Mouse (Mus musculus): ENCODE data around the gene Casp14. TPM values are rescaled to one million over a fixed set of nuclear protein-coding genes. Genes with fewer than 3 reads are reported as not detected.
"Not testable (repeated sequence)": the region's sequence is repeated elsewhere in the genome, so short reads cannot be mapped to it uniquely, and the experiment has no call there.

Gene Casp14
- polyA plus RNA-seq, 1 experiment from 2014 or later, result not detected

- DNase-seq (no peak), ATAC-seq (no peak)
- Histone ChIP-seq H3K4me3 (ENCODE audit: low read depth, low read length) (no peak overlapping the region), H3K9me3 (ENCODE audit: low read length) (no peaks in the 10 kb centered on the region), H3K27ac (ENCODE audit: low read depth) (no peak overlapping the region), H3K4me1 (ENCODE audit: insufficient read depth) (no peaks in the 10 kb centered on the region), H3K9ac (replicated peaks) (no peak overlapping the region), H3K36me3 (replicated peaks; ENCODE audit: insufficient read depth, low read length) (no peaks in the 10 kb centered on the region), H3K4me2 (ENCODE audit: low read depth, low read length) (no peak overlapping the region), H3K27me3 (ENCODE audit: insufficient read depth, low read length) (no peaks in the 10 kb centered on the region)
- 48% methylated on average over 3 of the region's 3 CpGs for WGBS (ENCODE audit: insufficient replicate concordance)
- TF ChIP-seq EP300 (IDR thresholded peaks at IDR 0.05; ENCODE audit: low read depth) (no peak), CTCF (IDR thresholded peaks at IDR 0.05; ENCODE audit: low read depth) (no peak)
Measured at GRCm38 (mm10) chr10:78700881-78701280, 17.2 kb downstream of the Casp14 start.

- DNase-seq, result peak; percentile 0
- H3K9me3 ChIP-seq (ENCODE audit: low read length), result no peaks in the 10 kb centered on the region
- 79% methylated on average over 6 of the region's 6 CpGs for WGBS (ENCODE audit: insufficient replicate concordance)
- no peak overlapping the region for H3K27ac ChIP-seq (ENCODE audit: low read depth)
- H3K4me2 ChIP-seq (ENCODE audit: low read depth, low read length), result no peak overlapping the region
- TF ChIP-seq CTCF (IDR thresholded peaks at IDR 0.05; ENCODE audit: low read depth), result no peak
- no peak for TF ChIP-seq EP300 (IDR thresholded peaks at IDR 0.05; ENCODE audit: low read depth)
- no peak for ATAC-seq
- H3K4me1 ChIP-seq (ENCODE audit: insufficient read depth), result no peaks in the 10 kb centered on the region
- H3K36me3 ChIP-seq (replicated peaks; ENCODE audit: insufficient read depth, low read length), result no peaks in the 10 kb centered on the region
- no peak overlapping the region for H3K9ac ChIP-seq (replicated peaks)
- no peak overlapping the region for H3K4me3 ChIP-seq (ENCODE audit: low read depth, low read length)
- H3K27me3 ChIP-seq (ENCODE audit: insufficient read depth, low read length), result no peaks in the 10 kb centered on the region
Measured at GRCm38 (mm10) chr10:78689973-78690372, 28.1 kb downstream of the Casp14 start.

- Histone ChIP-seq H3K9ac (replicated peaks) (no peak overlapping the region), H3K4me2 (ENCODE audit: low read depth, low read length) (no peak overlapping the region), H3K9me3 (ENCODE audit: low read length) (no peaks in the 10 kb centered on the region), H3K4me1 (ENCODE audit: insufficient read depth) (no peaks in the 10 kb centered on the region), H3K27ac (ENCODE audit: low read depth) (no peak overlapping the region), H3K36me3 (replicated peaks; ENCODE audit: insufficient read depth, low read length) (no peaks in the 10 kb centered on the region), H3K4me3 (ENCODE audit: low read depth, low read length) (no peak overlapping the region), H3K27me3 (ENCODE audit: insufficient read depth, low read length) (no peaks in the 10 kb centered on the region)
- 64% methylated on average over 4 of the region's 4 CpGs for WGBS (ENCODE audit: insufficient replicate concordance)
- TF ChIP-seq EP300 (IDR thresholded peaks at IDR 0.05; ENCODE audit: low read depth), result no peak
- TF ChIP-seq CTCF (IDR thresholded peaks at IDR 0.05; ENCODE audit: low read depth), result no peak
- DNase-seq, result no peak
- no peak for ATAC-seq
Measured at GRCm38 (mm10) chr10:78686995-78687577, 31.0 kb downstream of the Casp14 start.

DNA sequence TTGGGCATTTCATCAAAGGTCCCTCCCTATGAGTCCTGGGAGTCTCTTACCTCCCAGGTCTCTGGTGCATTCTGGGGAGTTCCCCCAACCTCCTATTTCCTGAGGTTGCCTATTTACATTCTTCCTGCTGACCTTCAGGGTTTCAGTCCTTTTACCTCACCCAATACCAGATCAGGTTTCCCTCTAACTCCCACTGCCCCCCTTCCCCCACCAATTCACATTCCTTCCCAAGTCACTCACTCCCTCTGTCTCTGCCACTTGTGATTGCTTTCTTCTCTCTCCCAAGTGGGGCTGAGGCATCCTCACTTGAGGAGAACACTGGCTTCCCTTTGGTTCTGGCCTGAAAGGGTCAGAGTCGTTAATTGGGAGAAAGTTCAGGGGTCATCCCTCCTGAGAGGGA lies 48.0 kb downstream of the Casp14 start:
- H3K9me3 ChIP-seq (ENCODE audit: low read length); H3K36me3 ChIP-seq (replicated peaks; ENCODE audit: insufficient read depth, low read length); H3K4me3 ChIP-seq (ENCODE audit: low read depth, low read length); ATAC-seq; H3K27ac ChIP-seq (ENCODE audit: low read depth); H3K4me1 ChIP-seq (ENCODE audit: insufficient read depth); H3K27me3 ChIP-seq (ENCODE audit: insufficient read depth, low read length); H3K4me2 ChIP-seq (ENCODE audit: low read depth, low read length); H3K9ac ChIP-seq (replicated peaks); DNase-seq: not testable (repeated sequence)
- 13% methylated on average over 1 of the region's 1 CpGs for WGBS (ENCODE audit: insufficient replicate concordance)

GRCm38 (mm10) chr10:78666696-78667095 lies 51.4 kb downstream of the Casp14 start:
- not testable (repeated sequence) for H3K4me2 ChIP-seq (ENCODE audit: low read depth, low read length); H3K9me3 ChIP-seq (ENCODE audit: low read length); H3K36me3 ChIP-seq (replicated peaks; ENCODE audit: insufficient read depth, low read length); H3K27ac ChIP-seq (ENCODE audit: low read depth); H3K4me3 ChIP-seq (ENCODE audit: low read depth, low read length); ATAC-seq; DNase-seq; H3K4me1 ChIP-seq (ENCODE audit: insufficient read depth); H3K9ac ChIP-seq (replicated peaks); H3K27me3 ChIP-seq (ENCODE audit: insufficient read depth, low read length)
- 94% methylated on average over 10 of the region's 10 CpGs for WGBS (ENCODE audit: insufficient replicate concordance)

GRCm38 (mm10) chr10:78664546-78664945 lies 53.5 kb downstream of the Casp14 start:
- DNase-seq (no peak), ATAC-seq (no peak)
- WGBS (ENCODE audit: insufficient replicate concordance), result 74% methylated on average over 1 of the region's 1 CpGs
- Histone ChIP-seq H3K9ac (replicated peaks) (no peak overlapping the region), H3K4me2 (ENCODE audit: low read depth, low read length) (no peak overlapping the region), H3K36me3 (replicated peaks; ENCODE audit: insufficient read depth, low read length) (no peaks in the 10 kb centered on the region), H3K27ac (ENCODE audit: low read depth) (no peak overlapping the region), H3K4me3 (ENCODE audit: low read depth, low read length) (no peak overlapping the region), H3K4me1 (ENCODE audit: insufficient read depth) (no peaks in the 10 kb centered on the region), H3K27me3 (ENCODE audit: insufficient read depth, low read length) (no peaks in the 10 kb centered on the region), H3K9me3 (ENCODE audit: low read length) (no peaks in the 10 kb centered on the region)
- TF ChIP-seq EP300 (IDR thresholded peaks at IDR 0.05; ENCODE audit: low read depth) (no peak), CTCF (IDR thresholded peaks at IDR 0.05; ENCODE audit: low read depth) (no peak)

Other genes with a start within 250 kb of the Casp14 start
- gene Olfr1358, start 200.9 kb downstream of the Casp14 start, polyA plus RNA-seq (2015; fragmentation: Nextera tagmentation; extraction: Ambion mirVana), result 0.09 TPM in 1 of 2 replicates, not detected in the other
- gene Ilvbl, start 143.9 kb downstream of the Casp14 start, polyA plus RNA-seq (2015; fragmentation: Nextera tagmentation; extraction: Ambion mirVana), result 37.1 and 39.1 TPM in 2 replicates
- 1.5 TPM in 2 replicates for gene Syde1, start 126.3 kb downstream of the Casp14 start, polyA plus RNA-seq (2015; fragmentation: Nextera tagmentation; extraction: Ambion mirVana)
- gene Olfr1357, start 100.2 kb downstream of the Casp14 start, polyA plus RNA-seq (2015; fragmentation: Nextera tagmentation; extraction: Ambion mirVana), result not detected in 2 replicates
- not detected in 2 replicates for gene Ccdc105, start 34.8 kb upstream of the Casp14 start, polyA plus RNA-seq (2015; fragmentation: Nextera tagmentation; extraction: Ambion mirVana)
- gene Slc1a6, start 62.2 kb upstream of the Casp14 start, polyA plus RNA-seq (2015; fragmentation: Nextera tagmentation; extraction: Ambion mirVana), result 0.08 and 0.13 TPM in 2 replicates
- not detected in 2 replicates for gene Olfr1356, start 133.9 kb upstream of the Casp14 start, polyA plus RNA-seq (2015; fragmentation: Nextera tagmentation; extraction: Ambion mirVana)
- gene Olfr1355, start 157.2 kb upstream of the Casp14 start, polyA plus RNA-seq (2015; fragmentation: Nextera tagmentation; extraction: Ambion mirVana), result not detected in 2 replicates
- gene Olfr1354, start 194.9 kb upstream of the Casp14 start, polyA plus RNA-seq (2015; fragmentation: Nextera tagmentation; extraction: Ambion mirVana), result not detected in 2 replicates
- gene Olfr8, start 232.3 kb upstream of the Casp14 start, polyA plus RNA-seq (2015; fragmentation: Nextera tagmentation; extraction: Ambion mirVana), result not detected in 2 replicates
- not detected in 2 replicates for gene Olfr1353, start 245.0 kb upstream of the Casp14 start, polyA plus RNA-seq (2015; fragmentation: Nextera tagmentation; extraction: Ambion mirVana)